Mouse (Mus musculus) adrenal gland, postnatal 36 days (tissue): ENCODE measurements at regions not wholly inside any gene's neighbourhood (a gene's known extent, or its start where the extent isn't known, plus 50 kb on each side); places are given as distances from the start of the nearest gene placed in this dataset.

Experiments used
- DNase-seq, 2 experiments: peaks; one replicate each; pipeline ENCODE4 v3.0.0; 2021; ENCODE audit warnings: mixed read lengths in 1 of 2

DNA sequence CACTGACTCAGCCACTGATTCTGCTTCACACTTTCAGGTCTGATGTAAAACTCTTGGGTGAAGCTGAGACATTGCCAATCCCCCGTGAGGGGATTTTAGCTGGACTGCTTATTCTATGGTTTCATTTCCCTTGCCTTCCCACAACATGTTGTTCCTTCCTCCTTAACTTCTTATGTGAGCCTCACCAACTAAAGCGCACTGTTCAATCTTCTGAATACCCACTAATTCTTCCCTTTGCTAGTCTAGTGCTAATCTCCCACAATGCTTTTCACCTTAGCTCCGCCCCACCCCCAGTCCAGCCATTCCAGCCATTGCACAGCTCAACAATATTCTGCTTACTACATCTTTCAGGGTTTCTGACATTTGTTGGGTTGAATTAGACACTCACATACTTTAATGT, 196.7 kb downstream of the Hlx start:
- no peak for DNase-seq

DNA sequence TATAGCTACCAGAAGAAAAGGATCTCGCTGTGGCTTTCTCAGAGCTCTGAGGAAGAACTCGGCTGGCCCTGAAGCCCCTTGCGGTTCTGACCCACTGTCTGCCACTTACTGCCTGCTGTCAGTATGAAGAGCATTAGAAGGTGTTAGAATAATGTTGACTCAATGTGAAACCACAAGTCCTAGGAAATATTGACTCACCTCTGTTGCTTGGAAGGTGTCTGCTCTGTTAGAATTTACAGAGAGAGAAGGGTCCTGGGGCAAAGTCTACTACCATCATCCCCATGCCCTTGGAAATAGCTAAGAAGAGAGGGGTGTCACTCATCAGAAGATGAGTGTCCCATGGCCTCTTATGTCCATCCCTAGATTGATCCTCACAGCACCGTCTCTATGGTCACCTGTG, 197.9 kb downstream of the Hlx start:
- DNase-seq: no peak

DNA sequence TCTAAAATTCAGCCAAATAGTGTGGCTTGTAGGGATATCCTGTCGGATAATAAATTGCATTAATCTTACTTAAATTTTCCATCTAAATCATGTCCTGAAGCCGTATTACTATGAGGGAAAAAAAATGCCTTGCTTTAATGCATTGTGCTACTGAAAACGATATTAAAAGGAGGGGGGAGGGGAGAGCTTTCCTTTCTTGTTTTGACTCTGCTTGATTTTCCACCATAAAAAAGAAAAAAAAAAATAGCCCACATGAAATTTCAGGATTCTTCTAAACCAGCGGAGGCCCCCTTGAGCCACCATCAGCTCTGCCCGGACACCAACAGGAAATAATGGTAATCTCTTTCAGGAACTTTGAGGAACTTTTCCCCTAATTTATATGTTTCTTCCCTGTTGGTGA, 198.5 kb downstream of the Hlx start:
- DNase-seq: no peak

DNA sequence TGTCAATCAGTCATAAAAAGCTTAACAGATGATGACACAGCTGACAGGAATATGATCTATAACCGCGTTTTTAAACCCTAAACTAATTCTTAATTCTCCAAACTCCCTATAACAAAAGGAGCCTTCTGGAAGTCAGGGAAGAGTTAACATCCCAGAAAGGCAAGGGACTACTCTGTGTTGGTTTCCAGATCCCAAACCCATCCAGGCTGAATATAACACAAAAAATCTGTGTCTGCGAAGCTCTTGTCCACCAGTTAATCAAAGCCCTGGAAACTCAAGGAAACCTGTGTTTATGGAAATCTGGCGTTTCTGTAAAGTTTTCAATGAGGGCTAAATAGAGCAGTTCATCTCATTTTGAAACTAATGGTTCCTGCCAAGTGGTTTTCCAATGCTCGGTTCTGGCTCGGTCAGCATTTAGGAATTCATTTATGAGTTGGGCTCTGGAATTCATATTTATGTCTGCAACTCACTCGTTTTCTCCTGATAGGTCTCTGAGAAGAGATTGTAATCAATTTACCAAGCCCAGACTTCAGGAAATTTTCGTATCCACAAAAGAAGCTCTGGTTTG, 199.8 kb downstream of the Hlx start:
- DNase-seq: no peak

DNA sequence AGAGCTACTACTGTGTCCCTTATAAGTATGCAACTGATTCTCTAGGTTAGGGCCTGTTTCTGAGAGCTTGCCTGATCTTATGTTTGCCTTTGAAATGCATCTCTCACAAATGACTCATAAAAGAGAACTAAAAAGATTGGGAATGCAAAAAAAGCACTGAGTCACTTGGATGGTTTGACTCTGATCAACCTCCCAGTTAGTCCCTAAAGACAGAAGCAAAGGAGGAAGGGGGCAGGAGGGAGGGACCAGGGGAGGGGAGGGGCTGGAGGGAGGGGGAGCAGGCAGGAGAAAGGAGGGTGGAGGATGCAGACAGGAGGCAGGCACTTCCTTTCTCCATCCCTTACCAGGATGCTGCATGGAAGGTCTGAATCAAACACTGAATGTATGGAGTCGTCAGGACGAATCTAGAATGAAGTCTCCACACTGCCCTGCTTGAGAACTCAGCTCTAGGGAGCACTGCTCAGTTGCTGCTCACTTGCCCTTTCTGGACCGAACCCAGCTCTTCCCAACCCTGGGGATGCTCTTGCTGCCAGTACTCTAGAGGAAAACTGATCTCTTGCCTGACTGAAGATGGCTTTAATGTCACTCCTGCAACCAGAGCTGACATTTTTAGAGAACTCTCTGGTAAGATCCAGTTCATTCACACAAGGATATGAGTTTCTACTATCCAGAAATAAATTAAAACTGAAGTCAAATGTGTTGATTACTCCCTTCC, 201.7 kb downstream of the Hlx start:
- DNase-seq: no peak

DNA sequence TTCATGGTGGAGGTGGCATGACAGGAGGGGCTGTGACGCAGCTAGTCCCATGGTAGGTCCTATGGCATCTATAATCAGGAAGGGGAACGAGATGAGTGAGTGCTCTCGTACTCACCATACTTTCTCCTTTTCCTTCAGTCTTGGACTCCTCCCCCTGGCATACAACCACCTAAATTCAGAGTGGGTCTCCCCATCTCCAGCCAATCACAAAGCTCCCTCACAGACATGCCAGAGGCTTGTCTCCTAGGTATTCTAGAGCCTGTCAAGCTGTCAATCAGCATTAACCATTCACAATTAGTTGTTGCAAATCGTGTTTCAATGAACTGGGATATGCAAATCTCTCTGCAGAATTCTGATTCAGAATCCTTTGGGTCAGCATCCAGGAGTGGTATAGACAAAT, 206.7 kb downstream of the Hlx start:
- no peak for DNase-seq

DNA sequence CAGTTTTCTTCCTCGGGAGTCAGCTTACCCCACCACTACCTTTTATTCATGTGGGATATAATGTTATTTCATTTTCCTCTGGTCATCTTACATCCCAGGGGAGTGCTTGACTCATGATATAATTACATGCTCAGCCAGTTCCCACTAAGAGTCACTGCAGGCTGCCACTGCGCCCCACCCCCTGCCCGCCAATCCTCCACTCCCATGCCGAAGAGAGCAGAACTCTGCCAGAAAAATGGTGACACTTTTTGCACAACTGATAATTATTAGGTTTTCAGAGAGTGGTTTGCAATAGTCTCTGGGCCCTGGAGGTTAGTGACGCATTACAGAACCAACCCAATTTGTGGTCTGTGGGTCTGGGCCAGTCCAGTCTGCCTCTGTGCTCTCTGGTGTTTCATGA, 212.9 kb downstream of the Hlx start:
- DNase-seq: peak in 1 of 2 experiments; percentile 53

DNA sequence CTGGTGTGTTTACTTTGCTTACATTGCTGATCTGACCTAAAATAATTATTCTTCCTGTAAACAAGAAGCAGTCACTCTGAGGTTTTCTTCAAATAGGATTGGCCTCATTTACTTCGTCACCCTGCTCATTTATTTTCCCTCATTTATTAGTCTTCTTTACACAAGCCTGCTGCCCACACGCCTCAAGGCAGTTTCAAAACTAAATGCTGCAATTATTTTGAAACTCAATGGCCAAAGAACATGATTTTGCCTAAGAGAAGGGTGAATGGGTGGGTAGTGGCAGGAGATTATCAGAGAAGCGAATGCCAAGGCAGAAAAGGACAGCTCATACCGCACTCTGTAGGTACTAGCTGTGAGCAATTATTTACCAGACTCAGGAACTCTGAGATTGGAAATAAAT, 227.8 kb downstream of the Hlx start:
- DNase-seq: no peak

DNA sequence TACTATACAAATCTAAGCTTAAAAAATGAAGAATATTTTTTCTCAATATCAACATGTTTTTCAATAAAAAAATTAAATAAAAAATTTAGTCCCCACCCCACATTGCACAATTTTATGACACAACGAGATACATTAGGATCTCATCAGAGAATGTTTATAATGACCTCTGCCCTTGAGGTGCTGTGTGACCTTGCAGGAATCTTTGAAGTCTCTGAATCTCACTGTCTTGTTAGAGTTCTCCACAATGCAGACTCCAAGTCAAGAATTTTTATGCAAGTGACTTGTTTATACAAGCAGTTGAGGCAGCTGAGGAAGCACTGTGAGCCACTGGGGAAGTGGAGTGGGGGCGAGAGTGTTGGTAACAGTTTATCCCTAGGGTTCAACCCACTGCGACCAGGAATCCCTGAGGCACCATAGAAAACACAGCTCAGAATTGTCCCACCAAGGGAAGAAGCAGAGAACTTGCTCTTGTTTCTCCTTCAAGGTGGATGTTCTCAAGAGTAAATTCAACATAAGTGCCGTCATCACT, 228.5 kb downstream of the Hlx start:
- DNase-seq: no peak

DNA sequence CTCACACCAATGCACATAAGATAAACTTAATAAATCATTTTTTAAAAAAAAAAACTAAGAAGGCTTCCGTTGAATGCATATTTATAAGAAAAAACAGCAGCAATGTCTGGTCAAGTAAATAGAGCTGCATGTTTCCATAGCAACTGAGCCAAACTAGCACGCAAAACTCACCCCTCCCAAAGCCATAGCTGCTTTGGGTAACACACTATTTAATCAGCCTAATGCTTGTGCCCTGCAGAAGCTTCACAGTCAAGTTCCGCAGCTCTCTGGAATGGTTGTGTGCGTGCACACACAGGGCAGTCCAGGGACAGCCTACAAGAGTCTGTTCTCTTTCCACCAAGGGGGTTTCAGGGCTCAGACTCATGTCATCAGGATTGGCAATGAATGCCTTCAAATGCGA, 231.7 kb downstream of the Hlx start:
- DNase-seq: no peak

DNA sequence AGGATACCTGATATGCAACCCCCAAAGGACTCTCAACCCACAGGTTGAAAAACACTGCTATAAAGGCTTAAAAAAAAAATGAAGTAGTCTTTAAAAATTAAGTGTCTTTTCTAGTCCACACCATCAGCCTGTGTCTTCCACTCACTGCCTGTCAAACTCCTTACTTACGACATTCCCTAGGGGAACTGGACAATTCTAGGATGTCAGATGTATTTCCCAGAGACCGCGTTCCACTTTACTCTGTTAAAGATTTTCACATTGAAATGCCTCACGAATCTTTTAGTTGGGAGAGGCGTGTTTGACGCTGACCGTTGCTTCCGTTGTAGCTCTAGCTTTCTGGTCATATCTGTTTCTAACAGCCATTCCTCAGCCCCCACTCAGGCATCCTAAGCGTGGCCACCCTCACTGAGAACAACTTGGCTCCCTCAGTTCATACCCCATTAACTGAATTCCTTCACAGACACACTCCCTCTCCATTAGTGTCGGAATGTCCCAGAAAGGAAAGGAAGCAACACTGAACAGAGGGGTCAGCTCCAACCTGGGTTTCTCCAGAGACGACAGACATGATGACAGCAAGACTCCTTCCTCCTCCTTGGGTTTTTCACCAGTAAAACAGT, 233.4 kb downstream of the Hlx start:
- no peak for DNase-seq

DNA sequence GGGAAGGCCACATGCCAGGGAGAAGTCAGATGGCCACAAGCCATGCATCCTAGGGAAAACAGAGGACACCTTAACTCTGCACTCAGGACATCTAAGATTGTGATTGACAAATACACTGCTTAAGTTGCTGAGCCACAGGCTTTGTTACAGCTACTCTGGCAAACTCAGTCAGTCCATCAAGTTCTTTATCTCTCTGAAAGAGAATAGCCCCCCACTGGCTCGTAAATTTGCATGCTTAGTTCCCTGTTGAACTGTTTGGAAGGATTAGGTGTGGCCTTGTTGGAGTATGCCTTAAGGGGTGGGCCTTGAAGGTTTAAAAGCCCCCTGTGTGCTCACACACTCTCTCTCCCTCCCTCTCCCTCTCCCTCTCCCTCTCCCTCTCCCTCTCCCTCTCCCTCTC, 235.4 kb downstream of the Hlx start:
- DNase-seq: no peak

DNA sequence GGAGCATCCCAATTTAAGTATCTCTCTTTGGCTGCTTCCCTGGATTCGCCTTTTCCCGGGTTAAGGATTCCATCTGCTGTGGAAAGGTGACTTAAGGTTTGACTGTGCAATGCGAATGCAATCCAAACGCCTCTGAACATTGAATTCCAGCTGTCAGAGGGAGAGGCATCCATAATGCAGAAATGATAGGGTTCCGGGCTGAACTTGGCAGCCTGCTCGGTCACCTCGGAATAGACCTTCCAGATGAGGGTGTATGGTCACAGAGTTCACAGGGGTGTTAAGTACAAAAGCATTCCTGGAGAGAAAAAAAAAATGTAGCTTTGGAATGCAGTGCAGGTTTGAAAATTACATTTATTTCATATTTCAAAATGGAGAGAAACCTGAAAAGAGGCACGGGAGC, 238.6 kb downstream of the Hlx start:
- DNase-seq: no peak

DNA sequence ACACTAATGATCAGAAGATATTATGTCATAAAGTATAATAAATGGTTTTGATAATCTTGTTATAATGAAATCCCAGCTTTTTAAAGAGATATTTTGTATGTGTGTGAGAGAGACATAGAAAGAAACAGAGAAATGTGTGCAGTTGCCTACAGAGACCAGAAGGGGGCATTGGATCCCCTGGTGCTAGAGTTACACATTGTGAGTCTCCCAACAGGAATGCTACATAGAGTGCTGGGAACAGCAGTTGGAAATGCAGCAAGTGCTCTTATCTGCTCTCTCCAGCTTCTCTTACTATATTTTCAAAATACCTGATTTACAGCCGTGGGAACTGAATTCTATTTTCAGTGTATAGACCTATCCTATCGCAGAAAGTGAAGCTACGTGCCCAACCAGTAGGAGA, 240.3 kb downstream of the Hlx start:
- DNase-seq: no peak

DNA sequence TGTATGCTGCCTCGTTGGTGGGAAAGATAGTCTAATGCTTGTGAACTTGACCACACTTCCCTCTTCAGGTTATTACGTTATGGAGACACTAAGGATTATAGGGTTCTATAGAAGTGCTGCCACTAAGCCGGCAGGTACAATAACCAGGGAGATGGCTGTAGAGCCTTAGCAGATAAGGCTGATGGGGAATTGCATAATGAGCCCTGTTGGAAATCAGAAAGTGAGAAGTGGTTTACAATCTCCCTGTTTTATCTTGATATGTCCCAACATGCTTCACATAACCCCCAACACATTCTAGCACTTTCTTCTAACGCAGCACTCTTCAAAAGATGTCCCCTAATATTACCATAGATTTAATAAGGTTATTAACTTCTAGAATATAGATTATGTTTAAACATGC, 241.2 kb downstream of the Hlx start:
- no peak for DNase-seq

DNA sequence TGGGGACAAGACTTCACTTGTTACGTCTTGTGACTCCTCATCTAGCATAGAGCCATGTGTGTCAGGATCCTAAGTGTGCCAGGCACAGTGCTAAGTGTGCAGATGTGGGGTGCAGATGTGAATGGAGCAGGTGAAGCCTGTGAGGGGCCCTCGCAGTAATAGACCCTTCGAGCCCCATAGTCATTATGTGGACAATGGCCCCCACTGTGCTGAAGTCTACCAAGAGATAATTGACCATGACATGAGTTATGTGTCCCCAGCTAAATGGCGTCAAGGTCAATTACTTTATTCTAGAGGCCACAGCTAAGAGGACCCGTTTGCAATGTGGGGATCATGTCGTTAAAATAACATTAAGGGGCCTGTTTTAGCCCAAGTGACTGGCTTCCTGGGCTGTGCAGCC, 245.0 kb downstream of the Hlx start:
- DNase-seq: no peak

DNA sequence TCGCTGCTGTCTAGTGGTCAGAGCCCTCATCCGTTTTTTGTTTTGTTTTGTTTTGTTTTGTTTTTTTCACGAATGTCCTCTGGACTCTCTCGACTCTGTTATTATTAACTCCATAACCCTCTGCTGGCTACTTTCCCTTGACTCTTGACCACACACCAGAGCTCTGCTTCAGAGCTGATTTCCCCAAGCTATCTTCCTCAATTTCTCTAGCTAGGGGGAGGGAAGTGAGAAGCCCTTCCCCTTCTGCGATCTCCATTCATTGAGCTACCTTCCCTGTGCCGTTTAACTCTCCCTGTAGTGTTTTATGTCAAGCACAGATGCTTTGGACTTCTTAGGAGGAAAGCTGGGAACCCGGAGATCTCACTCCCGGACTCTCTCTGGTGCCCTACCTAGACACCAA, 247.6 kb downstream of the Hlx start:
- DNase-seq: no peak

DNA sequence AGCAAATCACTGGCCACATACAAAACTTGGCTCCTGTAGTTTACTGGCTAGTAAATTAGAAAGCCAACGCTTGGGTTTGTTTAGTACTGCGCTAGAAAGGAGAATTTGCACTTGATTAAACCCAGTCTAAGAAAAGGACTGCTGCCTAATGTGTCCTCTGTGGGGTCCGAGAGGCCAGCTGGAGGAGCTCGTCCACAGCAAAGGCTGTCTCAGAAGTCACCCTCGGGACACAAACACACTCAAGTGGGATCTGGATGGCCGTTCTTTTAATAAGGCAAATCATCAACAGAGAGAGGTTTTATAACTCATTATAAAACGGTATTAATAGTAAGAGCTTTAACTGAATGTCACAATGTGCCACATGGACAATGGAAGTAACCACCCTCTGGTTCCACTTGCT, 249.0 kb downstream of the Hlx start:
- DNase-seq: no peak

DNA sequence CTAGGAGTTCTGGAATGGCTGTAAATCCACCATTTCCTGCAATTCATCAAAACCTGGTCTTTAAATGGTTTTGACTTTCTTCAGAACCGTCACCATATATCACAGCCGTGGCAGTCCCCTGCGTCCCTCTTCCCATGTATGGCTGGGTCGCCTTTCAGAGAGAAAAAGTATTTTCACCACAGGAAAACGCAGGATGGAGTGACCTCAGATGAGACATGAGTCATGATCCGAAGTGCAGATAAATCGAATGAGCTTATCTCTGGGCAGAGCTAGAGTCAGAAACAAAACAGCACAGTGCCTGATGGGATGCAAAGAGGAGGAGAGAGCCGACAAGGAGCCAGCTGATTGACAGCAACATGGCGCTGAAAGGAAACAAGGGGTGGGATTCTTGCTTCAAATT, 250.4 kb downstream of the Hlx start:
- DNase-seq: peak; percentile 15 to 21

DNA sequence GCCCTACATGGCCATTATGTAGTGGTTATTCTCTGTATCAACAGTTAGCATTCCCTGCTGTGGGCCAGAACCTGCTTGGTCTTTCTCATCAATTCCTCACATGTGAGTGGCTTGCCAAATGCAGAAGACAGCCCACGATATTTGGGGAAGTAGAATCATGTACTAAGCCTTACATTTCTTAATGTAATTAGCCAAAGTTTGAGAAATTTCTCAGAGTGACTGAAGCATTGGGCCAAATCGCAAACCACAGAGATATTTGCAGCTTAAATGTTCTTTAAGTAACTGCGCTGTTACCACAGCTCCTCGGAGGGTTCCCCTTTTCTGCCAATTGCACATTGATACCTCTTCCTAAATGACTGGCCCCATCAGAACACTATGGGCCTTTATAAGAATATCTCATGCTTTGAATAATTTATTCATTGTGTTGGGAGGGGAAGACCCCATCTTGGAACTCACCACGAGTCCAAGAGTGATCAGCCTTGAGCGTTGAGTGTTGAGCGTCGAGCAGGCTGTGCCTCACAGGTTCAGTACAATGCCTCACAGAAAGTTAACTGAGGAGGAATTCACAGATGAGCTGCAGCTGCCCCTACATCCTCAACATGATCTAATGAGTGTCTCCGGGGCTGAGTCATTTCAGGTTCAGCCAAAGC, 251.7 kb downstream of the Hlx start:
- no peak for DNase-seq

DNA sequence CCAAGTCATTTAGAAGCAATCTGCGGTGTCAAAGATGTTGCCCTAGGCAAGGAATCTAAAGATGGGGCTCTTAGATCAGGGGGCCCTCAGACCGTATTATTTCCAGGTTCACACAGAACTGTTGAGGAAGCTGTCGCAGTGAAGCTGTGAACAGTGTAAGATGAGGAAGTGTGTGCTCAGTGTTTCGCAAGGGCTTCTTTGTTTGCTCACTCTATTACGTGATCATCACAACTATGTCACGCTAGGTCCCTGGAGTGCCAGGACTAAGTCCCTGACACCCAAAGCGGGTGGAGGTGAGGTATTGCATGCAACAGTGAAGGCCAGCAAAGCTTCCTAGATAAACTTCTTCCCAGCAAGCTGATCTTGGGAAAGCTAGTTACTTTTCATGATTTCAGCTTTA, 254.4 kb downstream of the Hlx start:
- no peak for DNase-seq

DNA sequence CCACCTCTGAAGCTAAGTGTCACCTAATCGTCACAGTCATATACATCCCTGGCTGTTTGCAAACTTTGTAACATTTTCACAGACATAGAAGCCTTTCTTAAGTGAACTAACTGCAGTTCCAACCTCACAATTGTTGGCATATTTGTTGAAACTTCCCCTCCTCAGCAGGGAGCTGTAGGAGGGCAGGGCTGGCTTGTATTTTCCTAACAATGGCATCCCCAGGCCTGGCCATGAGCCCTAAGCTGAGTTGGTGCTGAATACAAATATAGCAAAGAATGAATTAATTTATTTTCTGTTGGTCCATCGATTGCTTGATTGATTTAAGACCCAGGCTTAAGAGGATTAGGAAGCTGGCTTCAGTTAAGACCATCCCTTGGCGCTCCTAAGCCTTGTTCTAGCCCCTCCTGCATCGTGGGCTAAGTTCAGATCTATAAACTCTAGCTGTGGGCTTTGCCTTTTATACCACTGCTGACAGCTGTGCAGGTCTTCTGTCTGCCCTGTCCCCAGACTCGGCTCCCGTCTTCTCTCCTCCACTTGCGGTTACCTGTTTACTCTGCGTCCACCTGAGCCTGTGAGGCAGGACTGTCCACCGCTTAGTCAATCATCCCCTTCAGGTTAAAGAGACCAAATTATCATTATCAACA, 269.8 kb downstream of the Hlx start:
- DNase-seq: no peak

DNA sequence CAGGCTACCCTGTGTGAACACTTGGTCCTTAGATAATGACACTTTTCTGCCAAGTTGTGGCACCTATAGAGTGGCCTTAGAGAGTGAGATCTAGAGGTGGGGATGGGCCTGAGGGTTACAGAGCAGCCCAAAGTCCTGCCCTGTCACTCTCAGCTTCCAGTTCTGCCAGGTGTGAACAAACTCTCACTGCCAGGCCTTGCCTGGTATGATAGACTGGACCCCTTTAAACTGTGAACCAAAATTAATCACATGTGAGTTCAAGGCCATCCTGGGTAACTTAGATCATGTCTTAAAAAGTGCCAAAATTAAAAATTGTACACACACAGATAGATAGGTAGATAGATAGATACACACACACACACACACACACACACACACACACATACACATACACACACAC, 271.0 kb downstream of the Hlx start:
- DNase-seq: no peak
